Mouse (Mus musculus) testis, adult 2 months (tissue): Measurements from ENCODE around the gene Wdfy4.

Source experiments
- CTCF ChIP-seq: fragments of 200-500 bp; IDR thresholded peaks from 2 replicates; pipeline ENCODE4 v1.5.1; 2012; ENCODE audit warnings: low read depth, mild to moderate bottlenecking, inconsistent platforms, low read length, moderate library complexity; ENCODE audit not compliant: control insufficient read depth, insufficient read depth, insufficient replicate concordance
- POLR2A ChIP-seq: fragments of 200-500 bp; IDR thresholded peaks from 2 replicates; pipeline ENCODE4 v1.6.1; 2012; ENCODE audit warnings: low read depth, mild to moderate bottlenecking, inconsistent platforms, low read length, moderate library complexity; ENCODE audit not compliant: control insufficient read depth

DNA sequence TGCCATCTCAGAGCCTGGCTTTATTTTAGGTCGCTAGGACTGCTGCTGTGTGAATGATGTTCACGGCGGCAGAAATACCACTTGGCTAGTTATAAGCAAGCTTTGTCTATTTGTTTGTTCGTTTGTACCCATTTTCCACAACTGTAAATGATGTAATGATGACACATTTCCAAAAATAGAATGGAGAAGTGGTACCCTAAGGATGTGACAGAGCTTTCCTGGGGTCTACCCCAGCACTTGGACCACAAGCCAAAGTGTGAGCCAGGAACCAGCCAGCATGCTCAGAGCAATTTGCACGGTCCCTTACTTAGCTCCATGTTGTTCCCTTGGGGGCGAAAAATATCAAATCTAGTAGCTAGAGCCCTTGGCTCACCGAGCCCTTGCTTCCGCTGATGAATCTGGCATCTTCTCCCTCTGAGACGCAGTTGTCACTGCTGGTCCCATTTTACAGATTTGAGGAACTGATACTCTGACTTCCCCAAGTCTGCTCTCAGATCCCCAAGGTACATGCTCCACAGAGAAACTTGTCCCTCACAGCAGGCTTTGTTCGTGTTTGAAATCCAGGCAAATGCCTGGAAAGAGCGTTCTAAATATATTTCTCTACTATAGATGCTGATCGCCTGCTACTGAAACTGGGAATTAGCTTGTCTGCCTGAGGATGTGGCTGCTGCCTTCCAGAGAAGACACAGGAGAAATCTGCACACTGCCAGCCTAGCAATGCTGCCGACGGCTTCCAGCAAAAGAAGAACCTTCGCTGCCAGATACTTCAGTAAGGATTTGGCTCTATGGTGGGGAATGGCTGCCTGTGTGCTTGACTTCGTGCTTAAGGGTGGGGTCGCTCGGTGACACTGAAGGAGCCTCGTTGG is 31.3 kb upstream of the Wdfy4 start:
- TF ChIP-seq CTCF, result no peak
- TF ChIP-seq POLR2A, result no peak
